Mouse (Mus musculus): Measurements from ENCODE around the gene Teddm1b. TPM values are rescaled to one million over a fixed set of nuclear protein-coding genes. Genes with fewer than 3 reads are reported as not detected.
A peak's percentile ranks its signal among the peaks of the same experiment; 100 is the strongest.

Gene Teddm1b
- total RNA-seq, 2 experiments from 2014 or later: not detected

- peak; percentile 19 to 42 for DNase-seq (ENCODE audit: low spot score in 2 of 2)
Measured at GRCm38 (mm10) chr1:153900860-153901730, 26.9 kb downstream of the Teddm1b start.

DNA sequence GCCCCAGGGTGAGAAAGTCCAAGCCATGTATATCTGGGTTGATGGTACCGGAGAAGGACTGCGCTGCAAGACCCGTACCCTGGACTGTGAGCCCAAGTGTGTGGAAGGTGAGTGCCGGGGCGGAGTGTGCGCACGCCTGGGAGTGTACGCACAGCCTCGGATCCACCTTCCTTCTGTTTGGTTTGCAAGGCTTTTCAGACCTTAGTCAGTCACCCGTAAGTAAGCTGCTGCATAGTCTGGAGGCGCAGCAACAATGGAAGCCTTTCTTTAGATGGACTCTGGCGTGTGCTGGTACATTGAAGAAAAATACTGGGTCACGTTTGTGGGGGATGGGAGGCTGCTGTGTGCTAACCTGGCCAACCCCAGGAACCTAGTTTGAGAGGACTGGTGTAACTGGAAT lies 28.9 kb downstream of the Teddm1b start:
- DNase-seq (ENCODE audit: low spot score in 2 of 2): peak in 1 of 2 experiments; percentile 0

- DNase-seq (ENCODE audit: low spot score in 2 of 2): no peak
Measured at GRCm38 (mm10) chr1:153904236-153904635, 30.1 kb downstream of the Teddm1b start.

GRCm38 (mm10) chr1:153905884-153906283 lies 31.7 kb downstream of the Teddm1b start:
- DNase-seq (ENCODE audit: low spot score in 2 of 2): no peak

- no peak for DNase-seq (ENCODE audit: low spot score in 2 of 2)
Measured at GRCm38 (mm10) chr1:153908208-153908607, 34.1 kb downstream of the Teddm1b start.

- no peak for DNase-seq (ENCODE audit: low spot score in 2 of 2)
Measured at GRCm38 (mm10) chr1:153908741-153909140, 34.6 kb downstream of the Teddm1b start.

- no peak for DNase-seq (ENCODE audit: low spot score in 2 of 2)
Measured at GRCm38 (mm10) chr1:153909213-153909962, 35.2 kb downstream of the Teddm1b start.

- no peak for DNase-seq (ENCODE audit: low spot score in 2 of 2)
Measured at GRCm38 (mm10) chr1:153909963-153910291, 35.8 kb downstream of the Teddm1b start.

GRCm38 (mm10) chr1:153910423-153910822 lies 36.3 kb downstream of the Teddm1b start:
- DNase-seq (ENCODE audit: low spot score in 2 of 2): no peak

DNA sequence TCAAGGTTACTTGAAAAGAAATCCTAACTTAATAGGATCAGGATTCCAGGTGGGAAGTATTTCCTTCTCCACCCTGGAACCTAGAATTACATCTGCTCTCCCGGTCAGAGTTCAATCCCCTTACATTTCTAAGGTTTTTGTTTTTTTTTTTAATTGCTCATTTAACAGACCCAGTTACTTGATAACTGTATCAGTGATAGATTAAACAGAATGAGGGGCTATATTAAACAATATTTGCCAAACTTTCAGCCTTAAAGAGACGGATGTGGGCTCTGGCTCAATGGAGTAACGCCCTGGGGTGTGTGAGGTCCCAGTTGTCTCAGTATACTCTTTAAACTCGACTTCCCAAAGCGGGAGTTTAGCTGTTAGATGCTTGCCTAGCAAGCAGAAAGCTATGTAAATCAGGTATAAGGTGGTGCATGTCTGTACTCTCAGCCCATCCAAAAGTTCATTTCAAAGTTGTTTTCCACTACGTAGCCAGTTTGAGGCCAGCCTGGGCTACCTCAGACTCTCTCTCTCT lies 37.2 kb downstream of the Teddm1b start:
- DNase-seq (ENCODE audit: low spot score in 2 of 2): no peak

- no peak for DNase-seq (ENCODE audit: low spot score in 2 of 2)
Measured at GRCm38 (mm10) chr1:153913869-153914268, 39.7 kb downstream of the Teddm1b start.

GRCm38 (mm10) chr1:153918521-153919206 lies 44.5 kb downstream of the Teddm1b start:
- DNase-seq (ENCODE audit: low spot score in 2 of 2): no peak

- DNase-seq (ENCODE audit: low spot score in 2 of 2): no peak
Measured at GRCm38 (mm10) chr1:153921642-153922041, 47.5 kb downstream of the Teddm1b start.

DNA sequence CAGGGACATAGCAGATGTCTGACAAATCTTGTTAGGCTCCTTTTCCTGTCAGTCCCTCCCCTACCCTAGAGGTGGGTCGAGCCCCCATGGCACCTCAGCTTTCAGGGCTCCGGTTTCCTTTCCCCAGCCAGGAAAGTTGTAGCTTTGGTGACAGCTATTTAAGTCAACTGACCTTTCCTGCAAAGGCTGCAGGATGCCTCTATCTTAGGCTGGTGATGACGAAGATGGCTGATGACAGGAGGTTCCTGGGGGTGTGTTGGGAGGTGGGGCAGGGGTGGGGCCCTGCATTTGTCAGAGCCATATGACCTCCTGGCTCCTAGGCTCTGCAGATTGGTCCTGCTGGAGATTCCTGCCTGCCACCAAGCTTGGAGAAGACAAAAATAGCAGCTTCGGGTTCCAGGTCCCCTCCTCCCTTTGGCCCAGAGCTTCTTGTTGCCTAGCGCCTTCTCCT lies 48.5 kb downstream of the Teddm1b start:
- peak in 1 of 2 experiments; percentile 39 for DNase-seq (ENCODE audit: low spot score in 2 of 2)

DNA sequence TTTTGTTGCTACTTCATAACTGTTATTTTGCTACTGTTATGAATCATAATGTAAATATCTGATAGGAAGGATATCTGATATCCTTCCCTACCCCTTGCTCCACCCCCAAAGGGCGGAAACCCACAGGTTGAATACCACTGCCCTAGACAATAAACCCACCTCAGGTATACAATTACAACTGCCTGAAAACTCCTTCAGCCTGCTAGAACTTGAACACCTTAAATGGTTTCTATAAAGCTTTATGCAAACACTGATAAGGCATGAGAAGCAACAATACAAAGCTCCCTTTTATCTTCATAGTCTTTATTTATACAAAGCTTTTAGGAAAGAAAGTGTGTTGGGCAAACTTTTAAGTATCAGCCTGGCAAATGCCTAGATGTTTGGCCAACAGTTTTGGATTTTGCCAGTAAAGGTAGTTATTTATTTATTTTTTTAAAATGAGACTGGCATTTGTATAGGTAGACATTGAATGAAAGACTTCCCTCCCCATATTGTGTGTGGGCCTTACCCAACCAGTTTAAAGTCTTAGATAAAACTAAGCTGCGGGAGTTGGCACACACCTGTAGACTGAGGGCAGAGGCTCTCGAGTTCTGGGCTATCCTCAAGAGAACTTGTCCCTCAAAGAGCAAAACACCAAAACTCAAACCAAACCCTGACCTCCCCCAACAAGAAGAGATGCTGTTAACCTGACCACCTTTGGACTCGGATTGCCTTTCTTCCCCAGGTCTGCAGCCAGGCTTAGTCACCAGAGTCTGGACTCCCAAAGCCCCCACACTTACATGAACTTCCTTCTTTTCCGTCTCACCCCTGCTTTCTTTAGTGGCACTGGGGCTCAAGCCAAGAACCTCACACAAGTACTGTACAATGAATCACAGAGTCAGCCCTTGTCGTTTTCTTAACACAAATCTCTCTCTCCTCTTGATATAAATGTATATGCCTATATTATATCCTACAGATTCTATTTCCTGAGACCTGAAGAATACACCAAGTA lies 50.5 kb downstream of the Teddm1b start:
- no peak for DNase-seq (ENCODE audit: low spot score in 2 of 2)

Small RNAs within 50 kb of the gene (microRNA-seq; reads per million reads assigned to microRNA genes)
- 25.1 to 53.3 reads per million in 2 experiments for gene Mir8114 (ENCODE audit: borderline number of aligned reads in 2 of 2)

Other genes with a start within 250 kb of the Teddm1b start
- gene Rgs8, start 221.3 kb upstream of the Teddm1b start, total RNA-seq (2021): not detected
- 1 to 10 TPM; 1.3 to 6.1 TPM for gene Rgs16, start 134.0 kb upstream of the Teddm1b start, total RNA-seq (2021)
- 1 to 10 TPM; 7.1 to 9.0 TPM for gene Rnasel, start 124.9 kb upstream of the Teddm1b start, total RNA-seq (2021)
- gene Rgsl1, start 30.2 kb upstream of the Teddm1b start, total RNA-seq (2021): under 1 TPM in 1 of 2 experiments, not detected in 1; 0.29 TPM
- gene Teddm1a, start 17.4 kb downstream of the Teddm1b start, total RNA-seq (2021): not detected
- gene Glul, start 25.6 kb downstream of the Teddm1b start, total RNA-seq (2021): 1,000 to 10,000 TPM; 1,052 to 1,177 TPM
- under 1 TPM; 0.19 to 0.23 TPM for gene Teddm2, start 25.9 kb downstream of the Teddm1b start, total RNA-seq (2021)

All from adrenal gland, adult 18-20 months (tissue).